Mouse (Mus musculus) cortical plate, adult 2 months (tissue): ENCODE data around the gene Dnah6.

Experiments
- CTCF ChIP-seq: fragments of 200-500 bp; IDR thresholded peaks from 2 replicates; pipeline ENCODE4 v1.5.1; 2011; ENCODE audit warnings: mild to moderate bottlenecking, control low read depth, low read length; ENCODE audit not compliant: insufficient read depth; ENCODE audit errors: extremely low read depth
- POLR2A ChIP-seq: fragments of 200-500 bp; IDR thresholded peaks from 2 replicates; pipeline ENCODE4 v1.6.1; 2011; ENCODE audit warnings: mild to moderate bottlenecking, low read length, control low read depth; ENCODE audit not compliant: insufficient read depth; ENCODE audit errors: extremely low read depth

GRCm38 (mm10) chr6:73248237-73249048, 27.0 kb upstream of the Dnah6 start, which contains the start of gene Suclg1:
- TF ChIP-seq POLR2A (peak; percentile 82), CTCF (no peak)
